Mouse (Mus musculus): ENCODE results near the gene Ski.

GRCm38 (mm10) chr4:155139281-155140045, 82.9 kb downstream of the Ski start:
- TF ChIP-seq CTCF (IDR thresholded peaks at IDR 0.05; ENCODE audit: low read depth, low read length): no peak
- no peak for TF ChIP-seq POLR2A (IDR thresholded peaks at IDR 0.05; ENCODE audit: borderline replicate concordance, low read depth, low read length)

Data from bone marrow macrophage, adult 2 months (primary cell).